Mouse (Mus musculus): Measurements from ENCODE around the gene Spocd1. TPM values are rescaled to one million over a fixed set of nuclear protein-coding genes. Genes with fewer than 3 reads are reported as not detected.

Gene Spocd1
- total RNA-seq, 2 experiments from 2014 or later, result 0.49 to 0.59 TPM

DNA sequence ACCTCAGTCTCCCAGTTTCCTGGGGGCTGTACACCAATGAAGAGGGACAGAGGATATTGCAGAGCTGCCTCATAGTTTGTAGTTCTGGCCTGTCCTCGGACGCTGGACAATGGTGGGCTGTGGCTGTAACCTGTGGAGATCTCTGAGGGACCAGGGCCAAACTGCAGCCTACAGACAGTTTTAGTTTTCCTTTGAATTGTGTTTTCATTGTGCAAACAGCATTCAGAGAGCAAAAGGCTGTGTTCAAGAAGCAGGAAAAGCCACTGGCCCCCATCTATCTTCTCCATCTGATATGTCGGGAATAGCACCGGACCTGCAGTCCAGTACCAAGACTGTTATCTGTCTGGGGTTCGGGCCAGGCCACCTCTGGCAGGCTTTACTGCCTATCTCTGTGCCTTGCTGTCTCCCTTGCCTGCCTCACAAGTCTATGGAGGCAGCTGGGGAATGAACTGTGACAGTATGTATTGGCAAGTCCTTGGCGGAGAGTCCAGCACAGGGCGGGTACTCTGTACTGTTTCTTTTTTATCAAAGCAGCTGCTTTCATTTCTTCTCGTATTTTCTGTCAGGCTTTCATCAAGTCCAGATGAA, 11.9 kb upstream of the Spocd1 start:
- DNase-seq (ENCODE audit: low spot score in 2 of 2), result no peak

DNA sequence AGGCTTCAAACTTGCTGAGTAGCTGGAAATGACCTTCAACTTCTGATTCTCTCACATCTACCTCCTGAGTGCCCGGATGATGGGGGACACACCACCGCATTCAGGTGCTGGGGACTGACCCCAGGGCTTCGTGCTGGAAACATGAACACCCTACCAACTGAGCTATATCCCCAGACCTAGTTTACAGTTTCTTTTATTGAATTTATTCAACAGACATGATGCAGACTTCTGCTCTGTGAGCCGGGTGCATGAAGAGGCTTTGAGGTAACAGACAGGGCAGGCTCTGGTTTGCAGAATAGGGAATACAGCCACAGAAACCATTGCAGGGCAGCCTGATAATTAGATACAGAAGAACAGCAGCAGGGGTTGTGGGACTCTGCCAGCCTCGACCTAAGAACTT, 10.6 kb upstream of the Spocd1 start:
- DNase-seq (ENCODE audit: low spot score in 2 of 2), result no peak

DNA sequence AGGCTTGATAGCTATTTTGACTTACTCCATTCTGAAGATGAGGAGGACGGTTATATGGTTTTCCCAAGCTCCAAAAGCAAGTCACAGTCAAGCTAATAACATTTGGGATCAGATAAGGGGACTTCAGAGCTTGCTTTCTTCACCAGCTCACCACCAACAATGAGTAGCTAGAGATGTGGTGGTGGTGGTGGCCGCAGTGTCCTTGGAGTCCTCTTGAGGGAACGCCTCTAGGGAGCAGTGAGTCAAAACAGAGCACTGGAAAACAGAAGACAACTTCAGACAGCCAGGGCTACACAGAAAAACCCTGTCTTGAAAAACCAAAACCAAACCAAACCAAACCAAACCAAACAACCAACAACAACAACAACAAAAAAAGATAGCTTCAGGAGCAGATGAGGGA, 10.1 kb upstream of the Spocd1 start:
- DNase-seq (ENCODE audit: low spot score in 2 of 2), result no peak

DNA sequence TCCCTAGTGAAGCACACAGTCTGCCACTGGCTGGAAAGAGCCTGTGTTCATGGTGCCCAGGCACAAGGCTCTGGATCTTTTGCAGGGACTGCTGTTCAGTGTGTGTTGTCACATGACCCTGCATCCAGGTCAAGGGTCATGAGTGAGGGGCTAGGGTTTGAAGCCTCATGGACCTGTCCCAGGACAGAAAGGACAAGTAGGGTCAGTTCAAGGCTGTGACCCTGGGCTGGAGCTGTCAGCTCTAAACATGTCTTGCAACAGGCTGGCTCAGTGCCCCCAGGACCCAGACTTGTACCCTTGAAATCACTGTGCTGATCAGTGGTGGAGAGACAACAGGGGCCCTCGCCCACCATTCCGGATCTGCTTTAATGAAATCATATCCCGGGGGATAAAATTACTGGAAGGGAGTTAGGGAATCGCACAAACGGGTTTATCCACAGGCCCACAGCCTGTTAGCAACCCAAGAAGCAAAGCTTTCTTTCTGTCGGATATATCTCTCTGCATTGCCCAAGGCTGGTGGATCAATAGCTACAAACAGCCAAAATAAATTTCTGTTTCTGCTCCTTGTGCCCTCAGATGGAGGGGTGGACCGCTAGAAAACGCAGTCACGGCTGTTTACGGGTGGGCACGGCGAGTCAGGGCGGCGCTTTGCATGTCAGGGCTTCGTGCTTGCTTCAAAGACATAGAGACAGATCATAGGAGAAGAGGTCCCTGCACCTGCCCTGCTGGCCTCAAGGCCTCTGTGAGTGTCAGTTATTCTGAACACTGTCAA, 8.3 kb upstream of the Spocd1 start:
- no peak for DNase-seq (ENCODE audit: low spot score in 2 of 2)

DNA sequence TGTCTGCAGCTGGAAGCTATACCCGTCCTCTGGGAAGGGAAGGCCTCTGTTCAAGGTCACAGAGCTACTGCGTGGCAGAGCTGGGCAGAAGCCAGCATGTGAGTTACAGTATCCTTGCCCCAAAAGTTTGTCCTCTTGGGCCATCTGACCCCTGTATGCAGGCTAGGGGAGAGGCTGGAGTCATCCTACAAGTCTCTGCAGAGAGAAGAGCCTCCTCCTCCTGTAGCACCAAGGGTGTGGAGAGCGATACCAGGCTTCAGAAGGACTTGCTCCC, 7.8 kb upstream of the Spocd1 start:
- DNase-seq (ENCODE audit: low spot score in 2 of 2), result no peak

DNA sequence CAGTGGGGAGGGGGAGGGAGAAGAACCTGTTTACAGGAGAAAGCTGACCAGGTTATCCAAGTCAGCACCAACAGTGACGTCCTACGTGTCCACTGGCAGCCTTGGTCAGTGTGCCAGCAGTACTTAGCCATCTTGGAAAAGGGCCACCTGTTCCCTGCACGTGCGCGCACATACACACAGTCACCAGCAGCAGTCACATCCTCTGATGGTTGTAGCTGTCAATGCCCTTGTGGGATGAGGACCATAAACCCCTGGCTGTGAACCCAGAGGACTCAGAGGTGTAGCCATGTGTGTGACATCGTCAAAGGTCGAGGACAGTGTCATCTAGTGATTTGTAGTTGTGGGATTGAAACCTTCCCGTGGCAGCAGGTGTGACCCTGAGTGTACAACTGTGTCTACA, 4.9 kb upstream of the Spocd1 start:
- DNase-seq (ENCODE audit: low spot score in 2 of 2), result no peak

DNA sequence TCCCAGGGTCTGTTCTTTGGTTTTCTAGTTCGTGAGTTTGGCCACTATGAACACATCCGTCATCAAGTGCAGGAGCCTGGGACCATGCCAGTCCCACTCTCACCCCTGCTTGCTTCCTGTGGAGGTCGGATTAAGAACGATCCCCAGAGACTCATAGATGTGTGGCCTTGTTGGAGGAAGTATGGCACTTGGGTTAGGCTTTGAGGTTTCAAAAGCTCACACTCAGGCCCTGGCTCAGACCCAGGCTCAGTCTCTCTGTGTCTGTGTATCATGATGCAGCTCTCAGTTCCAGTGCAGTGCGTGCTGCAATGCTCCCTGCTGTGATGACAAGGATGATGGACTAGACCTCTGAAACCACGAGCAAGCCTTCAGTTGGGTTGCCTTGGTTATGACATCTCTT, 4.4 kb upstream of the Spocd1 start:
- DNase-seq (ENCODE audit: low spot score in 2 of 2), result no peak

DNA sequence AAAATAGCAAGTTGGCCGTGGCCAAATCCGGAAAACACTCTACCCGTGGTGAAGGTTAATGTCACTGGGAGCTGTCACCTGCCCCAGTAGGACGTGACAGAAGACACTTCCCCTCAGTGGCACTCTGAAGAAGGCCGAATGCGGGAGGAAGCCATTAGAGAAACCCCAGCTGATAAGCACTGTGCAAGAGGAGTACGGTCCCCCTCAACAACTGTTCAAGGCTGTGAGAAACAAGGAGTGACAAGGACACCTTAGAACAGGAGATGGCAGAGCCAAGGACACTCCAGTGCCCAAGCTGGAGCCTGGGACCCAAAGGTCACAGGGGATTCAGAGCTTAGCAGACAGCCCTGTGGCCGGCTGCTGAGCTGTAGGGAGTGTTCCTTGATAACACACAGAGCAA, 2.5 kb upstream of the Spocd1 start:
- DNase-seq (ENCODE audit: low spot score in 2 of 2), result no peak

DNA sequence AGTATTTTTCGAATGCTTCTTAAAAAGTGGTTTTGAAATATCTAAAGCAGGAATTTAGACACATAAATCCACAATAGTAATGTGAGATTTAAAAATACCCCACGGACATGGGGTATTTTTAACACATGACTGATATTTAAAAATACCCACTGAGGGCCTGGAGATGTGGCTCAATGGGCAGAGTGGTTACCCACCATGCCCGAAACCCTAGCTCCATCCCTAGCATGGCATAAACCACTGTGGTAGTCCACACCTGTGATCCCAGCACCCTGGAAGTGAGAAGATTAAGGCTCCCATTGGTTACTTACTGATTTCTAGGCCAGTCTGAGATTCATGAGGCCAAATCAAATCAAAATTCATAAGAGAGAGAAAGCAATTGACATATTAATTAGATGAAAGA, 2.0 kb upstream of the Spocd1 start:
- no peak for DNase-seq (ENCODE audit: low spot score in 2 of 2)

DNA sequence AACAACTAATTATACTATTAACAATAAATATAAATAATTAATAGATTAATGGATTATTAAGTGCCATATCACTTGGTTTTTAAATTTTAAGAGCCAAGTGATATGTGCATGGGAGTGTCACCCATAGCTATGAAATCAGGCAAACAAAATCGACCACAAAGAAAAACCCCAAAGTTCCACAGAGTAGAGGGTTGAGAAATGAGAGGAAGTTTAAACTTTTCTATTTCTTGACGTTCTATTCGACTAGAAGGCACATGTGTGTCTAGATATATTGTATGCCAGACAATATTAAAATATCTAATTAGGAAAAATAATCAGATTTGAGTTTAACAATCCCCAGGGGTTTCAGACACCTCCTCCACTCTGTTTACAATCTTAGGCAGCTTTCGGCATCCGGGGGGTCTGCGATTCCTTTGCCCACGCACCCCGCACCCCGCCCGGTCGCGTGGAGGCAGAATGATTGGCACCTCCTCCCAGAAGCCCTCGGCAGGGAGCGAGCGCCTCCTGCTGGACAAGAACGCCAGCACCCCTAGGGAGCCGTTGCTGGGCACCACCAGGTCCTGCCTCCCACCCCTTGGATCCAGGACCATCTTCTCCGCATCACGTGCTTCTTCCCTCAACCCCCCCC, 811 bp upstream of the Spocd1 start:
- DNase-seq (ENCODE audit: low spot score in 2 of 2), result peak; percentile 79 to 88

DNA sequence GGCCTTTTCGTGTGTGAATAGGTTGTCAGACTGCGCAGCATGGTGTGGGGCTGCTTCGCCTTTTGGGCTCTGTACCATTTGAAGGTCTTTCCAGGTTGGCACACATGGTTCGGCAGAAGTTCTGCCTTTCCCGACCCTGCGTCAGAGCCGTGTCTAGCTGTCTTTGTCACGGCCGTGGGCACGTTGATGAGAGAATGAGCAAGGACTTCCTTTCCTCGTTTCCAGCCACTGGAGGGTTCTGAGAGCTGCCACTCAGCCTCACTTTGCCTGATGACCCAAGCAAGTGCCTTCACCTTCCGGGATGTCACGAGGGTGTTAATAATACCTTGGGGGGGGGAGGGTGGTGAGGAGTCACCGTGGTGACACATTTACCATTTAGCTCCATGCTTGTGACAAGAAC, 4.6 kb downstream of the Spocd1 start:
- DNase-seq (ENCODE audit: low spot score in 2 of 2), result peak in 1 of 2 experiments; percentile 32

DNA sequence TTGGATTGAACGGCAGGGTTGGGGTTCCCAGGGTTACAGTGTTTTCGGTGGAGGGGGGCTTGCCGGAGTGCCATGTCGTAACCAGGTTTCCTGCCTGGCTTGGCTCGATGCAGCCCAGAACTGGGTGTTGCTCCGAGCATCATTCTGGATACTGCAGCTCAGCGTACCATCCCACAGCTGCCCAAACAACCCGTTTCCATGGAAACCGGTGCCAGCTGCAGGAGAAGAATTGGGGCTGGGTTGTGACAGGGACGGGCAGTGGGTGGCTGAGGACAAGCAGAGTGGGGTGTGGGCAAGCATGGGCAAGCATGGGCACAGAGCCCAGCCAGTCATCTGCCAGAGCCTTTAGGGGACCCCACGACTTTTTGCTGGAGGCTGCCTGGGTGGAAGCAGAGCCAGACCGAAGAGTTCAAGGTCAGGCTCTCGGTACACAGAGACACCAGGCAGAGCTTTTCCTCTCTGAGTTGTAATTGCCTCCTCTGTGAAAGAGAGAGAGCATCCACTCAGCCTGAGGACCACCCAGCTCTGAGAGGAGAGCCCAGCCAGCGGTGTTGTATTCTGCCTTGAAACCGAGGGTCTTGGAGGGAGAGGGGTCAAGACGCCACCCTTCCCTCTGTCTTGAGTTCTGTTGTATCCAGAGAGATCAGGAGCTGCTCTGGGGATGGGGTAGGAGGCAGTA, 5.3 kb downstream of the Spocd1 start:
- DNase-seq (ENCODE audit: low spot score in 2 of 2), result peak; percentile 68 to 76

DNA sequence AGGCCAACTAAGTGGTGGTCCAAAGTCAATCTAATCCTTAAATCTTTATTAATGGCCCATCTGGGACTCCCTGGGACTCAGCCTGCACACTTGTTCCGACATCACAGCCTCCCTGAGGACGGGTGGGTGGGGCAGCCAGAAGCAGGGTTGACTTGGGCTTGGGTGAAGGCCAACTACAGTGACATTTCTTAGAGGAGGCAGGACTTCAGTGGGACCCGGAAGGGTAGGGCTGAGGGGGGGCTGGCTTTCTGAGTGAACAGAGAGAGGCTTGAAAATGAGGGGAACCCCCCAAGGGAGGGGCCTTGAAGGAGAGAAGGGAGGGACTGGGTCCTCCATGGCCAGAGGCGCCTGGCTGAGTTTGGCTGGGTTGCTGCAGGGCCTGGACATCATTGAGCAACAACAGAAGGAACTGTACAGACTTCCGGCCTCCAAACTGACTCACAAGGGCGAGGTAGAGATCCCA, 22.3 kb downstream of the Spocd1 start:
- no peak for DNase-seq (ENCODE audit: low spot score in 2 of 2)

DNA sequence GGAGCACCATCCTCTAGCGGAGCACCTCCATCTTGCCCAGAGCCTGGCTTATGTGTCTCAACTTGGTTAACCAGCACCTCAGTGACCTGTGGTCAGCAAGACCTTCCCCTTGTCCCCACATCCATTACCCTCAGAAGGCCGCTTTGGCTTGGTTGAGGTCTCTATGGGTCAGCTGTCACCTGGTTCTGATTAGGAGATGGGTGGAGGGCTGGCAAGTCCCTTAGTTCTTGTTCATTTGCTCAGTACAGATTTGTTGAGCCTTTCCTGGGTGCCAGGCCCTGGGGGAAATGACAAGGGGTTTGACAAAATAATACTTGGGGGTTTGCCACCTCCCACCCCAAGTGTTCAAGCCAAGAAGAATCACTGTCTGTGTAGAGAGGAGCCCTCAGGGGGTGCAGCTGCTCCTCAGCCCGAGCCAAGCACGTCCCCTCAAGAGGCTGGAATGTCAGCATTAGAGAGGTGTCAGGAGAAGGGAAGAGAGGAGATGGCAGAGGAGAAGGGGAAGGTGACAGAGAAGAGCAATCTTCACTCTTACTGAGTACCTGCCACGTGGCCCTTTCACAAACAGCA, 23.3 kb downstream of the Spocd1 start:
- no peak for DNase-seq (ENCODE audit: low spot score in 2 of 2)

DNA sequence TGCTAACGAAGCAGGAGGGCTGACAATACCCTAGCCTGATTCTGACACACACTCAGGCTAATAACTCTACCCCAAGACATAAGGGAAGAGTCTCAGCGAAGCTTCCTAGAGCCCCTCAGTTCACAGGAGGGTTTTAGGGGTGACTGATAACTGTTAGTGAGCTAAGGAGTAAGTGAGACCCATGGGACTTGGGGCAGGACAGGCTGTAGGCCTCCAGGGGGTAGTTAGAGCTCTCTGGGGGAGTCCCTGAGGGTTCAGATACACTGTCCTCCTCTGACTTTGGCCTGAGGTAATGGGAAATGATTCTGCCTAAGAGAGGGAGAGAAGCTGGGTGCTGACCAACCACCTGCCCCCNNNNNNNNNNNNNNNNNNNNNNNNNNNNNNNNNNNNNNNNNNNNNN, 25.5 kb downstream of the Spocd1 start:
- no peak for DNase-seq (ENCODE audit: low spot score in 2 of 2)

DNA sequence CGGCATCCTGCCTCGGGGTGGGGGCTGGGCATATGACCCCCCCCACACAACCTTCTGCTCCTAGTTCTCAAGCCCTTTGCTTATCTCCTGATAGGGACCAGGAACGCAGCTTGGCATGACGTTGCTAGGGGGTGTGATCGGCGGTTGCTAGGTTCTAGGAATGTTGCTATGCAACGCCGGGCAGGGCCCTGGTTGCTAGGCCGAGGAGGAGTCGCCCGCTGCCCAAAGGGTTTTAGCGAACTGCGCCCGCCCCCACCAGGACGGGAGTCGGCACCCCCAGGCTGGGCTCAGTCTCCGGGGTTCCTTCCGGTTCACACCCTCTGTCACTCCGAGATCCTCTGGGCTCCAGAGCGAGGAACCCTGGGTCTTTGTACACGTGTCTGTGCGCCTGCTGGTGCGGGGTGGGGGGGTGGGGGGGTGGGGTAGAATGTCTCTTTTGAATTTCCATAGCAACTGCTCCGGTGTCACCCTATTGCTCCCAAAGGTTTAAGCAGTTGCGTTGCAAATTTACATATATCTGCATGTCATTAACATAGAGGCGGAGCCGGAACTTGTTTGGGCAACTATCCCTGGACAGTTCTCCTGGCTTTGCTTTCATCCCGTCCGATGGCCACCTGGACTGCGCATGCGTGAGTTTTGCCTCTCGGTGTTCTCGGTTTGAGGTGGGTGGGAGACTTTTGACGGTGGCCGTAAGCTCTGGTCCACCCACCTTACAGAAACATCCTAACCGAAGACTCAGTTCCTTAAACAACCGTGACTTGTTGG, 31.3 kb downstream of the Spocd1 start:
- DNase-seq (ENCODE audit: low spot score in 2 of 2), result peak; percentile 77 to 88

DNA sequence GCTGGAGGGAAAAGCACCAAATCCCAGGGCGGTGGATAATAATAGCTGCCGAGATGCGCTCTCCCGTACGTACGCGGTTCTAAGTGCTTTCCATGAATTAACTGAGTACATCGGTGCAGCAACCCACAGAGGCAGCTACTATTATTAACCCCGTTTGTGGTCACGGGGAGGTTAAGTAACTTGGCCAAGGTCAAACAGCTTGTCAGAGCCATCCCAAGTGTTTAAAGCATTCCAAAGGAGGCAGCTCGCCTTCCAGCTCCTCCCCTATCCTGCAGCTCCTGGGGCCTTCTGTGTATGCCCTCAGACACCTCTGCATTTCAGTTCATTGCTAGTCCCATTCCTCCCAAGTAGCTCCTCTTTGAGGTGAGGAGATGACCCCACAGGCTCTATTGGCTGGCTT, 36.2 kb downstream of the Spocd1 start:
- no peak for DNase-seq (ENCODE audit: low spot score in 2 of 2)

DNA sequence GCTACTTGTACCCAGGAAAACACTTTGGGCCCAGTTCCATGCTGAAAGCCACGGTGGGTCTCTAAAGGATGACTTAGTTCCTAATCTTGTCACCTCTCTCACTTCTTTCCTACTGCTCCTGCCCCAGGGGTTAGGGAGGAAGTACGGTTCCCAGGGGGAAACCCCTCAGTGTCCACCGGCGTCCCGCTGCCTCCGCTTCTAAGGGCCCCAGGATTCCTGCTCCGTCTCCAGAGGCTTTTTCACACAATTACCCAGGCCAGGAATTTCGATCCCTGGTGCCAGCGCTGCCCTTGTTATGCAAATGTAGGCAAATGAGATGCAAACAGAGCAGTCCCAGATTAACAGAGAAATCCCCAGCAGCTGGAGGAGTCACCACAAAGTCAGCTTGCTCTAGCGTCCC, 37.2 kb downstream of the Spocd1 start:
- DNase-seq (ENCODE audit: low spot score in 2 of 2), result peak in 1 of 2 experiments; percentile 59

DNA sequence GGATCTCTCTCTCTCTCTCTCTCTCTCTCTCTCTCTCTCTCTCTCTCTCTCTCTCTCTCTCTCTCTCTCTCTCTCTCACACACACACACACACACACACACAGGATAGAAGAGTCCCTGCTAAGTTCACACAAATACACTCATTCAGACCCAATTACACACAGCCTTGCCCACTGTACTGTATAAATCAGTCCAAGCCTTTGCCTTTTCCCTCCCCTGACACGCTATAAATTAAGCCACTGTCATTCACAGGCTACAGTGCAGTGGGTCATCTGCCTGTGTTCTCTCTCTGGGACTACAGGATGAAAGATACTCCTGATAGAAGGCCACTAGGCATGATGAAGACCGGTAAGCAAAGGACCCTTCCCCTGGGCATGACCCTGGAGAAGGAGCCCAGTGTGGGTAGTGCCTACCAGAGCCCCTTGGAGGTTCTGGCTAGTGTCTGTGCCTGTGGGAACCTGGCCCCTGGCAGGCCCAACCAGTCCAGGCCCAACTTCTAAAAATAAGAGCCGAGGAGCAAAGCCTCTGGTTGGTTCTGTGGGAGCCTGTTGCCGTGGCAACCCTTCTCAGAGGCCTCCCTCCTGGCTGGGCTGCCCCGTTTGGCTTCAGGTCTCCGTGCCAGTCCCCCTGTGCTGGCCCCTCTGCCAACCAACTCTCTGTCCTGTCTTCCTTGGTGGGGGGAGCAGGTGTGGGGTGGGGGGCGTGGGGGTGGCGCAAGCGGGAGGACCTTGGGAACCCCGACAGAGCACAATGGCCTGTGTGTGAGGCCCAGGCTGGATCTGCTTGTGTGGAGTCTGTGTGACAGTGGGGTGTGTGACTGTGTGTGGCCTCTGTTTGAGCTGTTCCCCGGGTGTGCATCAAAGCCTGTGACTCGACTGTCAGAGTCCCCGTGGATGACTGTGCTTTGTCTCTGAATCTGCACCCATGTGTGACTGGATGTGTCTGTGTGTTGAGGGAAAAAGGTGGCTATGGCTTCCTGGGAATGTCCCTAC, 38.3 kb downstream of the Spocd1 start:
- peak; percentile 42 to 75 for DNase-seq (ENCODE audit: low spot score in 2 of 2)

DNA sequence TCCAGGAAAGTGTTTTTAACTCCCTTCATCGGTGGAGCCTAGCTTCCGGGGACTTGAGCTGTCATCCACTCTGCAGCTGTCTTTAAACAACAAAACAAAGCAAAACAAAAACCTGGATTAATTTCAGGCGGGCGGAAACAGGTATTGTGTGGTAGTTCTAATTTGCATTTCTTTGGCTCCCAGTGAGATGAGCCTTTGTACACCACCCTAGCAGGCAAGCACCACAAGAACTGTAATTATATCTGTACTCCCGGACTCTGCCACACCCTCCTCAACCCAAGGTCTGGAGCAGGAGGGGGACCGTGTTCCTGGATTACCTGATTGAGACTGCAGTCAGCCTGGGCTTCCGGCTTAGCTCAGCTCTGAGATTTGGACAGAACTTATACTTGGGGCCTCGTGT, 41.1 kb downstream of the Spocd1 start:
- no peak for DNase-seq (ENCODE audit: low spot score in 2 of 2)

Data from left cerebral cortex, adult 18-20 months (tissue).